Mouse (Mus musculus) kidney, adult 10 weeks (tissue): ENCODE results near the gene Nol3. TPM values are rescaled to one million over a fixed set of nuclear protein-coding genes. Genes with fewer than 3 reads are reported as not detected.

Experiments used
- polyA plus RNA-seq: library from polyadenylated mRNA; stranded (reverse); fragments of 350-450 nt; fragmentation: Illumina TruSeq; extraction: RNeasy Lipid Tissue Mini Kit (QIAGEN cat#74804); gene quantifications from one replicate; pipeline ENCODE4 v1.2.3, GENCODE M21; 2014; ENCODE audit warnings: low read depth, low replicate concordance

Nol3 gene
- 1.5 TPM for polyA plus RNA-seq

DNA sequence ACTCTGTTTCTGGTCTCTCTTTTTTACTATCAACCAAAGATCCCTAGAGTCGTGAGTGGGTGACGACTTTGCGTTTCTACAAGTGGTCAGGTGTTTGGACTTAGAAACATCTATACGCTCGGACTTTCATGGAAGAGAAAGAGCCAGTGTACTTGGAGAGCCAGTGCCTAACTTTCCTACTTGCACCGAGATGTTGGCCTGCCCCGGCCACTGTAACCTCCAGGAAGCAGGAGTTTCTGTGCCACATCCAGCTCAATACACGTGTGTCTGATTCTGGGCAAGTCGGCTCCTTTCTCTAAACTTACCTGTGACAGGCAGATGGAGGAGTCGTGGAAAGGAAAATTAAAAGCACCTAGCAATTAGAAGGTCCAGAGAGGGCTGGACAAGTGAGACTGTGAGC, at the start of gene Nol3:
Nol3 (plus strand) TSS at position 301 of the 400 bp plus-strand sequence.

DNA sequence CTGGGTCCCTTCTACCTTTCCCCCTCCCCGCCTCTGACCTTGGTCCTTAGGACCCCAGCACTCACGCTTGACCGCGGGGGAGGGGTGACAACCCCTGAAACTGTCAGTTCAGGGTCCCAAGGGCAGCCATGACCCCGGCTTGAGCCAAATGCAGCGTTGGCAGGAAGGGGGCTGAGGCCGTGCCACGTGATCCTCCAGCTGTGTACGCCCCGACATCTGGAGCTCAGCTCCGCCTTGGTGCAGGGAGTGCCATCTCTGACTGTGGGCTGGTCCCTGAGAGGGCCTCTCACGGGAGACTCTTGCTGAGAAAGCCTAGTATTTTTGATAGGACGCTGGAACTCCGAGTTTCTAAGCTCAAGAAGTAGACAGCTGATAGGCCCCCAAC, 21.0 kb upstream of the Nol3 start, which contains the start of gene B3gnt9:
B3gnt9 (minus strand) TSS at position 188 of the 385 bp plus-strand sequence.

DNA sequence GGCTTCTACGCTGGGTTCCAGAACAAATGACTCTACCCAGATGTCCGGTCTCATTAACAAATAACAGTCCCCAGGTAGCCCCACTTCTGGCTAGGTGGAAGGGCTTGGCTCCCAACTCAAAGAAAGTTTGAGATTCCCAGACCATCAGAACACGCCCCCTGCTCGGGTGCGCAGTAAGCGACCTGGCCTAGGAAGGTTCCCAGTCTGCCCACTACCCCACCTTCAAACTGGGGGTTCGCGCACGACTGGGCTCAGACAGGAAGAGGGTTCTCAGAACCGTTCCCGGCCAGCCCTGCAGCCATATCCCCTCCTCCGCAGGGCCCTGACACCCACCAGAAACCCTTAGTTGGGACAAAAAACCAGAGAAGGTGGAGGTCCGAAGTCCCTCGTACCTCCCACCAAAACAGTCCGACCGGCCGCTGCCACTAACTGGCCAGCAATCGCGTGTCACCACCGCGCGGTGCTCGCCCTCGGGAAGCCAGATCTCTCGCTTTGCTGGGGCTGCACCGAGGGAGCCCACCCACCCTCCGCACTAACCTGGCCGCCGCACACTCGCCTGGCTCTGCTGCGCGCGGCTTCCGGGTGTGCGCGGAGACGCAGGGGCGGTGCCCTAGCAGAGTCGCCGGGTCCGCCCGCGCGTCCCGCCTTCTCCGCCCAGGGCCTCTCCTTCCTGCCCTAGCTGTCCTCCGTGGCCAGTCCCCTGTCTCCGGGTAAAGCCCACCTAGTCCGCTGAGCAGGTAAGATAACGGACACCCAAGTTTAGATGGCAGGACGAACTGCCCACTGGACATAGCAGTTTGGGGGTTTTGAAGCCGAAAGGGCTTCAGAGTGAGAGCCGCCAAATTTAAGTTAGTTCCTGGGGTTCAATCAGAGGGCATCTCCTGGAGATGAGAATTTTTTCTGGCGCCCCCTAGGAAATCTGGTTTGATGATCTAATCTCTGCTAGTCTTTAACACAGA, 11.6 kb upstream of the Nol3 start, which contains the start of the genes Tradd and Fbxl8:
Tradd (minus strand) TSS at position 586 of the 959 bp plus-strand sequence.
Fbxl8 (plus strand) TSS at position 625 of the 959 bp plus-strand sequence.

DNA sequence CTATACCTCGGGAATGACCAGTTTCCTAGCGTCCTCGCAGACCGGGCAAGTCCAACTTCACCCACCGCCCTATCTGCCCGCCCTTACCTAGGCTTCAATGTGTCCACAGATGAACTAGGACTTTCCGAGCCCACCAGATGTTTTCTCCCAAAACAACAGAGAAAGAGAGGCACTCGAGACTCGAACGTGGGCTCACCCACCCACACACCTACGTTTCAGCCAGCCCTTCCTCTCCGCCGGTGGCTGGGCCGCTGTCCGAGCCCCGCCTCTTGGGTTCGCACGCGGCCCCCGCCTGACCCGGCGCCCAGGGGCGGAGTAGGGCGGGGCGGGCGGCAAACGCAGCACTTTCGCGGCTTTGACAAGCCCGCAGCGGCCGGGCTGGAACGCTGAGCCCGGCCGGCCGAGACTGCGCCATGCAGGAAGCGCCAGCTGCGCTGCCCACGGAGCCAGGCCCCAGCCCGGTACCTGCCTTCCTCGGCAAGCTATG, 6.4 kb upstream of the Nol3 start, which contains the start of gene Hsf4:
Hsf4 (plus strand) TSS at position 341 of the 487 bp plus-strand sequence.

DNA sequence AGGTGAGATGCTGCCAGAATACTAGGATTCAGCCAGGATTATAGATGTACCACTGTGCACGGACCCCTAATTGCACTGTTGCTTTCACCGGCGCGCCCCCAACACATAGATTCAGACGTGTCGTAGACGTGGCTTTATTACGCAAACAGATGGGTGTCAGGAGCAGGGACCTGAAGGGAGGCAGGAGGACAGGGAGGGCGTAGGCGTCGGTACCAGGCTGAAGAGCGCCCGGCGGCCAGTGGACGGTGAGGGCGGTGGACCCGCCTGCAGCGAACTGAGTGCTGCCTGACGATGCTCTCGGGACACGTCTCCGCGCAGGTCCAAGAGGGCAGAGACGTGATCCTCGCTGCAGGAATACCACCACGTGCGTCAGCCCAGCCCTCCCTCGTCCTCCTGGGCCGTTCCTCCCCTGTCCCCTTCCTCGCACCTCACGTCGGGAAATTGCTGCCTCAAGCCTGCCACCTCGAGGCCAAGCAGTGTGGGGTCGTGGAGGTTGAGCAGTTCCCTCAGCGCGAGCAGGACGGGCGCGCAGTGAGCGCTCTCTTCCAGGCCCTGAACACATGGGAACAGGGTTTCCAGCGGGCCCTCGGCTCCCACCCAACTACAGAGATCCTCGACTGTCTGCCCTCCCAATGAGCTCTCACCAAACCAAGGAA, 14.0 kb downstream of the Nol3 start, which contains the start of gene 4931428F04Rik:
4931428F04Rik (minus strand) TSS at position 60 of the 656 bp plus-strand sequence.

DNA sequence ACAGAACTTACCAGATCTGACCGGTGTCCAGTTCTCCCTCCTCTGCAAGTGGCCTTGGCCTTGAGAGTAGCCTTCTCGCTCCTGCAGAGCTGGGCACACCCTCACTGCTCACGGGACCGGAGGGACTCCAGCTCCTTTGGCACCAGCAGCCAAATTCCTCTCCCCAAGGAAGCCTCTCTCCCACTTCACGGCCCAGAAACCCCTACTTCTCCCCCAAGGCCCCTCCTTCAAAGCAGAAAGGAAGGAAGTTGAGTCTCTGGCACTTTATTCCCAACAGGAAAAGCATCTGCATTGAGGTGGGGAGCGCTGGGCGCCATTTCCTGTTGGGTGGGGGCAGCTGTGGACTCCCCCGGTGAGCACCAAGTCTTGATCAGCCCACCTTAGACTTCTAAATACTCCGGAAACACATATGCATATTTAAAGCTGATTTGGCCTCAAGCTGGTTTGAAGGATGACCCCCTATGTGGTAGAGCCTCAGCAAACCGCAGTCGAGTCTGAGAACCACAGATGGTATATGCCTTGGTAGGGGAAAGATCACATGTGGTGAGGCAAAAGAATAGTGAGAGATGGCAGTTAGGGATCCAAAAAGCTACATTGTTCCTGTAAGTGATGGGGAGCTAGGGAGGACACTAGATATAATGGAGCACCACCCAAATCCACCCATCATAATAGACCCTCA, 20.1 kb downstream of the Nol3 start, which contains the start of gene Exoc3l:
Exoc3l (minus strand) TSS at position 207 of the 679 bp plus-strand sequence.

DNA sequence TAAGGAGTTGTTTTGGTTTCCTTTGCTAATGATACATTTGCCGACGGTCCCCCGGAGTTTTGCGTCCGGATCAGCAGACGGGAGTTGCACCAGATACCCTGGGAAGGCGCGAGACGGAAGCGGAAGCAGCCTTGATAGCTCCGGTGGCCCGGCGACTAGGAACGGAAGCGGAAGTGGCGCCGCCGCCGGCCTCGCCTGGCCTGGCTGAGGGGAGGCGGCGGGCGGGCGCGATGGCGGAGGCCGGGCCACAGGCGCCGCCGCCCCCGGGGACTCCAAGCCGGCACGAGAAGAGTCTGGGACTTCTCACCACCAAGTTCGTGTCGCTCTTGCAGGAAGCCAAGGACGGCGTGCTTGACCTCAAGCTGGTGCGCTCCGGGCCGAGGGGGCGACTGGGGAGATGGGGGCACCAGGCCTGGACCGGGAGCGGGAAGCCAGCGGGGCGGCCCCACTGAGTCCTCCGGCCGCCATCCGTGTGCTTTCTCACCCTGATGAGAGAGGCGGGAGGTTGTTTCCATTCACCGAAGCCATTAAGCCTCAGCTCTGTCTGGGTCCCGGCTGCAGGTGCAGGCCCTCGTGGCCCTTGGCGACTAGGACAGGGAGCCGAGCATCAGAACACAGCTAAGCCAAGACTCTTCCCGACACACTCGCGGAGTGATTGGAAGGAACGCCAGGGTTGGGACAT, 21.7 kb downstream of the Nol3 start, which contains the start of gene E2f4:
E2f4 (plus strand) TSS at position 153 of the 682 bp plus-strand sequence.

DNA sequence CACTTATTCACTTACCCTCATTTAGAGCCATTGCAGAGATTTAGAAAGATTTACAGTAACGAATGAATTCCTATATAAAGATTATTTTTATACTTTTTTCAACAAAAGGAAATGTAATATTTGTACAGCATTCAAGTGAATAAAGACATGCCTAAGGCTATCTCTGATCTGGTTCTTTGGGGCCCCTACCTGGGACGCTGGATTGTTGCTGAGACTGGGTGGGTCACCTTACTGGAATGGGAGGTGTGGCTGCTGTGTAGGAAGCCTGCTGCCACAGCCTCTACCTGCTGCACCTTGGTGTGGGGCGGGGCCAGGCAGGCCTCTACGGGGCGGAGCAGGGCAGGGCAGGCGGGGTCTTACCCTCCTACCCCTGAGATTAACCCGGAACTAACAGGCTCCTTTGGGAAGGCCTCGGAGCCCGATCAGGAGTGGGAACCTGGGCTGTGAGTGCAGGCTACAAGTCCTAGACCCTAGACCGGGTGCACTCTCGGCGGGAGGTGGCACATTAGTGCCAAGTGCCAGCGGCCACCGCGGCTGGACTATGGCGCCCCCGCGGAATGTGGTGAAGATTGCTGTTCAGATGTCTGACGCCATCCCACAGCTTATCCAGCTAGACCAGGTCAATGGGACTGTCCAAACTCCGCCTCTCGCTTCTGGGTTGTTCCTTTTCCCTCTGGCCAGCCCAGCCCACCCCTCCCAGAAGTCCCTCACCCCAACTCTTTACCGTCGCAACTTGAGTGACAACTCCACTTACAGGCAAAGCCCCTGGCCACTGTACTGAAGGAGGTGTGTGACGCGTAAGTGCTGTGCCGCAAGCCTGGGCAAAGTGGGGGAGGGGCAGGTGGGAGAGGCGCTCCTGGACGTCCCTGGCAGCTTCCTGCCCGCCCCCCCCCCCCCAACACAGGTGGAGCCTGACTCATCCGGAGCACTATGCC, 29.5 kb downstream of the Nol3 start, which contains the start of gene Elmo3:
Elmo3 (plus strand) TSS at position 391 of the 935 bp plus-strand sequence.

DNA sequence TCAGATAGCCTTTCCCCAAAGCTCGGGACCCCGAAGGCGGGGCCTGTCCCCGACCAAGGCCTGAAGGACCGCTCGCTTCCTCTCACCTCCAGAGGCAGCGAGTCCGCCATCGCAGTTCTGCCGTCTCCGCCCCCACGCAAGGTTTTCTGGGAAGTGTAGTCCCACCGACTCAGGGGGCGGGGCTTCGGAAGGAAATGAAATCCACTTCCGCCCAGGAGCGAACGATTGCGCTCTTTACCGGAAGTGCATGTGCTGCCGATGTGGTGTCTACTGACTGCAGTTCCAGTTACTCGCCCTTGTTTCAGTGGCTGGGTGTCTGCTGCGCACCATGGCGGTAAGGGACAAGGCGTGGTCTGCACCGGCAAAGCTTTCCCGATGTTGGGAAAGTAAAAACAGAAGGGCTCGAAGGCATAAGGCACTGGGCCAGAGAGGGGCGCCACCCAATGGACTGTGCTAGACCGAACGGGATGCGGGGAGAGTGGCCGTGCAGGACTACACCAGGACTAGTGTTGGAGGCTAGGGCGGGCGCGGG, 50.3 kb downstream of the Nol3 start, which contains the start of the genes Lrrc29 and Tmem208:
Lrrc29 (minus strand) TSS at position 138 of the 532 bp plus-strand sequence.
Tmem208 (plus strand) TSS at position 214 of the 532 bp plus-strand sequence.

Other genes starting within 250 kb of the Nol3 start
- gene Ces3a, start 227.5 kb upstream of the Nol3 start, polyA plus RNA-seq = not detected
- not detected for gene Ces3b, start 192.4 kb upstream of the Nol3 start, polyA plus RNA-seq
- not detected for gene Ces4a, start 144.3 kb upstream of the Nol3 start, polyA plus RNA-seq
- 50.5 TPM for gene Cbfb, start 105.5 kb upstream of the Nol3 start, polyA plus RNA-seq
- 33.1 TPM for gene D230025D16Rik, start 51.0 kb upstream of the Nol3 start, polyA plus RNA-seq
- gene B3gnt9, start 21.0 kb upstream of the Nol3 start, polyA plus RNA-seq = 0.81 TPM
- gene Tradd, start 11.5 kb upstream of the Nol3 start, polyA plus RNA-seq = 0.69 TPM
- gene Fbxl8, start 11.5 kb upstream of the Nol3 start, polyA plus RNA-seq = not detected
- gene Hsf4, start 6.3 kb upstream of the Nol3 start, polyA plus RNA-seq = not detected
- 0.28 TPM for gene 4931428F04Rik, start 13.7 kb downstream of the Nol3 start, polyA plus RNA-seq
- gene Exoc3l, start 20.0 kb downstream of the Nol3 start, polyA plus RNA-seq = not detected
- gene E2f4, start 21.5 kb downstream of the Nol3 start, polyA plus RNA-seq = 4.1 TPM
- 4.1 TPM for gene Elmo3, start 29.5 kb downstream of the Nol3 start, polyA plus RNA-seq
- gene Lrrc29, start 50.1 kb downstream of the Nol3 start, polyA plus RNA-seq = 0.16 TPM
- gene Tmem208, start 50.2 kb downstream of the Nol3 start, polyA plus RNA-seq = 10.8 TPM
- 0.28 TPM for gene Fhod1, start 71.8 kb downstream of the Nol3 start, polyA plus RNA-seq
- not detected for gene Slc9a5, start 72.7 kb downstream of the Nol3 start, polyA plus RNA-seq
- gene Plekhg4, start 97.1 kb downstream of the Nol3 start, polyA plus RNA-seq = not detected
- not detected for gene Kctd19, start 137.4 kb downstream of the Nol3 start, polyA plus RNA-seq
- not detected for gene Lrrc36, start 137.4 kb downstream of the Nol3 start, polyA plus RNA-seq
- gene Tppp3, start 195.4 kb downstream of the Nol3 start, polyA plus RNA-seq = not detected
- gene Zdhhc1, start 220.8 kb downstream of the Nol3 start, polyA plus RNA-seq = 2.7 TPM
- gene Hsd11b2, start 242.6 kb downstream of the Nol3 start, polyA plus RNA-seq = 39.1 TPM